Mouse (Mus musculus): ENCODE measurements around the gene Aff3.

DNA sequence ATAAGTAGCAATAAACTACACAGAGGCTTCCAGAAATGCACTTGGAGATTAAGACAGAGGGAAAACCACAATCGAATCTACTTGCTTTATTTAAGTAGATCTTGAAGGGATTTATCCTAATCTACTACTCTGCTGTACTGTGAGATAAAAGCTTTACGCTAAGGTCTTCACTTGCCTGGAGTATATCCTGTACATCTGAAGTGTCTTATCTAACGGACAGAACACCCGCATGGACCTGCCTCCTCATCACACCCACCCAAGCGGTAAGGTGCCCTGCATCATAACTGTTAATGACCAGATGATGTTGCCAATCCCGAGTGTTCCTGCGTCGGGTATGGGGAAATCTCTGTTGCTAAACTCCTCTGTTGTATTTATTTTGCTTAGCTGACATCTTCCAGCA is 209.8 kb downstream of the Aff3 start:
- TF ChIP-seq MAFK (IDR thresholded peaks at IDR 0.05; ENCODE audit: insufficient read depth, low read depth, low read length) (no peak), HCFC1 (IDR thresholded peaks at IDR 0.05; ENCODE audit: borderline replicate concordance, insufficient read depth, low read length) (no peak), ZC3H11A (IDR thresholded peaks at IDR 0.05; ENCODE audit: borderline replicate concordance, low read depth, low read length) (no peak), CHD2 (IDR thresholded peaks at IDR 0.05; ENCODE audit: low read depth, low read length) (no peak), ZNF384 (IDR thresholded peaks at IDR 0.05; ENCODE audit: low read depth, low read length) (no peak)
